ENCODE assay signal across 8 mouse cellular contexts in the genomic region with DNA sequence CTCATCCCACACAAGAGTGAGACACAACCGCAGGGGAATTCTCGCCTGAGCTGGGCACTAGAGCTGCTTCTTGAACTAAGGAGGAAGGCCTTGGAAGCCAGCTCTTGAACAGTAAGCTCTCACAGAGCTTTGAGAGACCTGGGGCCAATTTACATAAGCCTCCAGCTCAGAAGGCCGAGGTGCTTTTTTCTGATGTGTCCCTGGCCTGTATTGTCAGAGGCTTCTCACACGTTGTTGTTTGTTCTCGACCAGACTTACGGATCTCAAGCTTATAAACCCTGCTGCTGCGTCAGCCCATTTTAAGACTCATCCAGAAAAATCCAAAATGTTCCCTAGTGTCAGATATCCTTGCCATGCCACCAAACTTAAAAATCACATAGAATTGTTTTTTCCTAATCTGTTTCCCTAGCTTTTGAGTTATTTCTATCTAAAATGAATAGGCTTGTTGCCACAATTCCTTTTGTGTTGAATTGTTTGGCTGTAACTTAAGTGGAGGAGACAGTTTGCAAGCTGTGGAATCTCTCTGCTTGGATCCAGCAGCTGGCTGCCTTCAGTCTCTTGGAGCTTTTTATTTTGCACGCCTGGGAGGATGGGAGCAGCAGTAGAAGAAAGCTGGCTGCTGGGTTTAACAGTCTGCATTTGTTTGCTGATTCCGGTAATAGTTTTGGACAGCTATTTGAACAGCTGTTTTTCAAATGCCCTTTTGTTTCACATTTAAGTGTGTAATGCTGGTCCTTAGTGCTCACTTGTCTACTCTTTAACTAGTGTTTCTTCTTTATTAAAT.
DNase-seq lines count a peak whose midpoint lies in the region; ATAC-seq and TF ChIP-seq lines count a peak whose summit lies in the region.

No protein-coding gene starts in this region.

- H3K4me2 ChIP-seq in hindbrain, embryonic 14.5 days (replicated peaks): no peak overlapping the region
- no peak overlapping the region for H3K4me2 ChIP-seq in hindbrain, embryonic 12.5 days (replicated peaks)
- H3K4me2 ChIP-seq in limb, embryonic 13.5 days (replicated peaks): no peak overlapping the region

- no peak overlapping the region for H3K4me3 ChIP-seq in hindbrain, embryonic 14.5 days (replicated peaks; ENCODE audit: low read length)
- no peak overlapping the region for H3K4me3 ChIP-seq in hindbrain, embryonic 12.5 days
- no peak overlapping the region for H3K4me3 ChIP-seq in embryonic fibroblast, embryonic 13.5 days (ENCODE audit: insufficient read depth, low read length)
- H3K4me3 ChIP-seq in limb, embryonic 13.5 days: no peak overlapping the region
- H3K4me3 ChIP-seq in small intestine, adult 2 months (ENCODE audit: low read depth, low read length): no peak overlapping the region

- H3K27ac ChIP-seq in hindbrain, embryonic 14.5 days: peak overlapping the region; percentile 32
- no peak overlapping the region; the same call in 1 of the 2 replicates for H3K27ac ChIP-seq in hindbrain, embryonic 12.5 days
- peak overlapping the region; percentile 51; the same call in 1 of the 2 replicates for H3K27ac ChIP-seq in embryonic fibroblast, embryonic 13.5 days (ENCODE audit: insufficient read depth, low read length)
- peak overlapping the region; percentile 63; the same call in 1 of the 2 replicates for H3K27ac ChIP-seq in limb, embryonic 13.5 days
- H3K27ac ChIP-seq in small intestine, adult 2 months (ENCODE audit: insufficient read depth, low read depth, low read length): peak overlapping the region; percentile 21; the same call in 1 of the 2 replicates

- H3K27me3 ChIP-seq in hindbrain, embryonic 14.5 days (ENCODE audit: control insufficient read depth, insufficient read depth, low read length): no peaks in the 10 kb centered on the region
- H3K27me3 ChIP-seq in hindbrain, embryonic 12.5 days: no peaks in the 10 kb centered on the region
- no peaks in the 10 kb centered on the region for H3K27me3 ChIP-seq in limb, embryonic 13.5 days
- H3K27me3 ChIP-seq in small intestine, adult 2 months (ENCODE audit: control insufficient read depth, insufficient read depth, low read length): no peaks in the 10 kb centered on the region

- no peak overlapping the region for H3K9ac ChIP-seq in hindbrain, embryonic 14.5 days
- H3K9ac ChIP-seq in hindbrain, embryonic 12.5 days: no peak overlapping the region
- no peak overlapping the region for H3K9ac ChIP-seq in limb, embryonic 13.5 days

- TF ChIP-seq POLR2A in embryonic fibroblast, embryonic 13.5 days (IDR thresholded peaks at IDR 0.05; ENCODE audit: low read depth, low read length): no peak
- TF ChIP-seq POLR2A in small intestine, adult 2 months (IDR thresholded peaks at IDR 0.05; ENCODE audit: low read depth, low read length): no peak

- H3K36me3 ChIP-seq in hindbrain, embryonic 14.5 days (replicated peaks; ENCODE audit: control insufficient read depth, insufficient read depth): peaks cover 13% of the 10 kb centered on the region
- H3K36me3 ChIP-seq in hindbrain, embryonic 12.5 days: peaks cover 3% of the 10 kb centered on the region; the same call in 1 of the 2 replicates
- H3K36me3 ChIP-seq in limb, embryonic 13.5 days: no peaks in the 10 kb centered on the region
- no peaks in the 10 kb centered on the region for H3K36me3 ChIP-seq in small intestine, adult 2 months (ENCODE audit: control insufficient read depth, insufficient read depth, low read length)

- ATAC-seq in hindbrain, embryonic 14.5 days (ENCODE audit: low FRiP score): no peak
- ATAC-seq in hindbrain, embryonic 12.5 days (ENCODE audit: low FRiP score): no peak
- peak; percentile 73; the same call in 1 of the 2 replicates for ATAC-seq in limb, embryonic 13.5 days (ENCODE audit: low FRiP score, low read depth)

- no peaks in the 10 kb centered on the region for H3K4me1 ChIP-seq in hindbrain, embryonic 14.5 days (replicated peaks; ENCODE audit: control insufficient read depth, insufficient read depth, low read length)
- H3K4me1 ChIP-seq in hindbrain, embryonic 12.5 days: peaks cover 7% of the 10 kb centered on the region; the same call in 1 of the 2 replicates
- no peaks in the 10 kb centered on the region for H3K4me1 ChIP-seq in embryonic fibroblast, embryonic 13.5 days (ENCODE audit: control insufficient read depth, insufficient read depth, low read length)
- peaks cover 24% of the 10 kb centered on the region for H3K4me1 ChIP-seq in limb, embryonic 13.5 days
- no peaks in the 10 kb centered on the region for H3K4me1 ChIP-seq in small intestine, adult 2 months (ENCODE audit: control insufficient read depth, insufficient read depth, insufficient read length, low read length)

- WGBS in hindbrain, embryonic 14.5 days: 42% methylated on average over 9 of the region's 9 CpGs
- 43% methylated on average over 9 of the region's 9 CpGs for WGBS in hindbrain, embryonic 12.5 days
- 43% methylated on average over 9 of the region's 9 CpGs for WGBS in limb, embryonic 13.5 days
- 71% methylated on average over 9 of the region's 9 CpGs for WGBS in small intestine, adult 2 months

- DNase-seq in hindbrain, embryonic 14.5 days (ENCODE audit: low spot score): no peak
- peak; percentile 16 to 28 for DNase-seq in kidney, adult 8-10 months
- no peak for DNase-seq in adrenal gland, adult 18-20 months (ENCODE audit: low spot score in 2 of 2)
- DNase-seq in thymus, postnatal 10 days (ENCODE audit: low spot score in 2 of 2): no peak

- H3K9me3 ChIP-seq in hindbrain, embryonic 14.5 days (ENCODE audit: control insufficient read depth, low read length): no peaks in the 10 kb centered on the region
- H3K9me3 ChIP-seq in hindbrain, embryonic 12.5 days (replicated peaks): no peaks in the 10 kb centered on the region
- H3K9me3 ChIP-seq in limb, embryonic 13.5 days: no peaks in the 10 kb centered on the region

- TF ChIP-seq CTCF in embryonic fibroblast, embryonic 13.5 days (IDR thresholded peaks at IDR 0.05; ENCODE audit: borderline replicate concordance, insufficient read depth, low read length): no peak
- no peak for TF ChIP-seq CTCF in small intestine, adult 2 months (IDR thresholded peaks at IDR 0.05; ENCODE audit: extremely low read depth, insufficient read length, insufficient replicate concordance, low read depth, low read length)

Comparison
In these comparisons a context has a peak if more than half of its experiments do, and no peak if none do; other contexts are left out.
1. DNase-seq: peak in kidney, adult 8-10 months (2 of 2); none in hindbrain, embryonic 14.5 days (single experiment), adrenal gland, adult 18-20 months (0 of 2) and thymus, postnatal 10 days (0 of 2).